Mouse (Mus musculus) thymus, adult 2 months (tissue): ENCODE results near the gene Lman2l.

Experiments
- CTCF ChIP-seq: fragments of 200-500 bp; IDR thresholded peaks from 2 replicates; pipeline ENCODE4 v1.5.1; 2012; ENCODE audit warnings: mild to moderate bottlenecking, control low read depth, low read length, moderate library complexity, borderline replicate concordance; ENCODE audit not compliant: control insufficient read depth, poor library complexity, insufficient read depth; ENCODE audit errors: extremely low read depth
- POLR2A ChIP-seq: fragments of 200-500 bp; IDR thresholded peaks from 2 replicates; pipeline ENCODE4 v1.6.1; 2012; ENCODE audit warnings: mild to moderate bottlenecking, low read length, control low read depth, moderate library complexity; ENCODE audit not compliant: control insufficient read depth, poor library complexity, insufficient read depth; ENCODE audit errors: extremely low read depth

DNA sequence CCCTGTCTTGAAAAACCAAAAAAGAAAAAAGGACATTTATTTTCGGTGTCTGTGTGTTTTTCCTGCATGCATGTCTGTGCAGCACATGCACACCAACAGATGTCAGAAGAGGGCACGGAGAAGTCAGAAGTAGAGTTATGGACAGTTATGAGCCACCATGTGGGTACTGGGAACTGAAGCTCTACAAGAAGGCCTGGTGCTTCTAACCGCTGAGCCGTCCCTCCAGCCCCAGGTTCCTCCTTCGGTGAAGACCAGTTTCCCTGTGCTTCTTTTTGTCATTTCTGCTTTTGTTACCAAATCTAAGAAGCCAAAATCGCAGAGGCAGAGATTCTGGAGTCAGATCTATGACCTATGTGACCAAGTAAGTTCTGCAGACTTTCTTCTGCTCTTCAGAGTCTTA, 8.6 kb downstream of the Lman2l start:
- TF ChIP-seq CTCF: no peak
- no peak for TF ChIP-seq POLR2A
